30 mouse cellular contexts compared by ENCODE assay signal in the genomic region with DNA sequence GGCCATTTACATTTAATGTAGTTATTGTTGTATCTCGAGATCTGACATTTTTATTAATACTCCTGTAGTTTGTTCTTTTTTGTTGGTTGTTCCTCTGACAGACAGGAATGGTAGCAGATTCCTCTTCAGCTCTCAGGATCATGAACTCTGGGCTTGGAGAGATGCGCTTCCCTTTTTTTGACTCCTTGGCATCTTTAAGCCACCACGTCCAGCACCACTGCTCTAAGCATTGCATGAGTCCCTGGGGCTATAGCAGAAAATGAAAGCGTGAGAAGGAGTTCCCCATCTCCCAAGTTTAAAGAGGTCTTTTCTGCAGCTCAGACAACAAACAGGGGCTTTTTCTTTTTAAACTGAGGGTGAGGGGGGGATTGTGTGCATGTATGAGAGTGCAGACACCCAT. TPM values are rescaled to one million over a fixed set of nuclear protein-coding genes. Genes with fewer than 3 reads are reported as not detected.
"Had no signal": no experiment of that assay in that cellular context is flagged by ENCODE, and none has a peak within 500 bp of the region (broad histone marks: within the 10 kb centered on the region; RNA-seq: fewer than 3 reads in every experiment).

No protein-coding gene starts in this region.

- DNase-seq: gastrocnemius, postnatal 14 days; gastrocnemius, postnatal 36 days; heart, adult 18-20 months; heart, postnatal 14 days; heart, postnatal 36 days; kidney, adult 11 months; kidney, adult 8-10 months; kidney, postnatal 10 days; kidney, postnatal 25 days; kidney, postnatal 4 days; liver, embryonic 13.5 days had no signal

- H3K4me2 ChIP-seq: heart, embryonic 11.5 days; heart, embryonic 13.5 days; heart, embryonic 15.5 days; hindbrain, embryonic 13.5 days; hindbrain, embryonic 15.5 days; limb, embryonic 13.5 days; limb, embryonic 15.5 days; liver, embryonic 13.5 days had no signal

- H3K9ac ChIP-seq: heart, embryonic 13.5 days; heart, embryonic 15.5 days; hindbrain, embryonic 13.5 days; hindbrain, embryonic 15.5 days; limb, embryonic 13.5 days; limb, embryonic 15.5 days; liver, embryonic 13.5 days had no signal

- H3K4me3 ChIP-seq: heart, embryonic 13.5 days; heart, embryonic 15.5 days; hindbrain, embryonic 13.5 days; hindbrain, embryonic 15.5 days; layer of hippocampus, adult 2 months; left cerebral cortex, adult 2 months; limb, embryonic 13.5 days; limb, embryonic 15.5 days; liver, embryonic 13.5 days had no signal

- H3K36me3 ChIP-seq: heart, embryonic 13.5 days; heart, embryonic 15.5 days; hindbrain, embryonic 13.5 days; hindbrain, embryonic 15.5 days; limb, embryonic 13.5 days; limb, embryonic 15.5 days; liver, embryonic 13.5 days had no signal

- H3K4me1 ChIP-seq: heart, embryonic 13.5 days; heart, embryonic 15.5 days; hindbrain, embryonic 13.5 days; hindbrain, embryonic 15.5 days; limb, embryonic 13.5 days; limb, embryonic 15.5 days; liver, embryonic 13.5 days had no signal

- H3K27ac ChIP-seq: heart, embryonic 13.5 days; heart, embryonic 15.5 days; hindbrain, embryonic 13.5 days; hindbrain, embryonic 15.5 days; hindbrain, postnatal 0 days; layer of hippocampus, adult 2 months; left cerebral cortex, adult 2 months; limb, embryonic 13.5 days; limb, embryonic 15.5 days; liver, embryonic 13.5 days had no signal

- H3K9me3 ChIP-seq: hindbrain, embryonic 15.5 days; limb, embryonic 15.5 days; liver, embryonic 13.5 days had no signal

- ATAC-seq: hindbrain, postnatal 0 days; intestine, embryonic 16.5 days had no signal

- H3K27me3 ChIP-seq: heart, embryonic 13.5 days; heart, embryonic 15.5 days; hindbrain, embryonic 13.5 days; hindbrain, embryonic 15.5 days; limb, embryonic 13.5 days; limb, embryonic 15.5 days; liver, embryonic 13.5 days had no signal

RNA-seq across cellular contexts. Expression of a gene that starts 36.6 kb away (rescaled TPM):
- total RNA-seq: gastrocnemius, adult 18-20 months; gastrocnemius, adult 8-10 months; gastrocnemius, postnatal 14 days; gastrocnemius, postnatal 36 days; heart, postnatal 36 days; hematopoietic stem cell, adult 5-6 weeks; layer of hippocampus, postnatal 25 days; left cerebral cortex, adult 2 months; left cerebral cortex, postnatal 14 days; liver, adult 2 months had no signal
- polyA plus RNA-seq: heart, embryonic 13.5 days; heart, embryonic 15.5 days; hindbrain, embryonic 11.5 days; hindbrain, embryonic 13.5 days; hindbrain, embryonic 15.5 days; limb, embryonic 11.5 days; liver, embryonic 13.5 days had no signal
